Mouse (Mus musculus) kidney, postnatal 0 days (tissue): ENCODE data around the gene Pias4. TPM values are rescaled to one million over a fixed set of nuclear protein-coding genes. Genes with fewer than 3 reads are reported as not detected.

Source experiments
- ATAC-seq: fragments of 200-750 bp; cut with Nextera tagmentation; replicated peaks from 2 replicates; pipeline ENCODE4 v1.8.0; 2017; ENCODE audit warnings: low read depth, moderate number of reproducible peaks, moderate TSS enrichment, moderate library complexity; ENCODE audit not compliant: low FRiP score
- DNase-seq: peaks from one replicate; pipeline ENCODE4 v3.0.0-alpha.2; 2016; ENCODE audit warnings: low spot score
- H3K27ac ChIP-seq: fragments of 300-500 bp; sonication (generic); 2 replicates; pipeline ENCODE4 v1.5.1; 2014; ENCODE audit warnings: mild to moderate bottlenecking
- H3K27me3 ChIP-seq: fragments of 300-500 bp; sonication (generic); 2 replicates; pipeline ENCODE4 v1.6.1; 2014; ENCODE audit warnings: low read length, mixed read lengths; ENCODE audit not compliant: insufficient read depth
- H3K36me3 ChIP-seq: fragments of 300-500 bp; sonication (generic); 2 replicates; pipeline ENCODE4 v1.6.1; 2014; ENCODE audit warnings: low read length, mixed read lengths; ENCODE audit not compliant: insufficient read depth
- H3K4me1 ChIP-seq: fragments of 300-500 bp; sonication (generic); replicated peaks from 2 replicates; pipeline ENCODE4 v1.6.1; 2014; ENCODE audit warnings: antibody characterized with exemption, low read length, mixed read lengths; ENCODE audit not compliant: insufficient read depth
- H3K4me2 ChIP-seq: fragments of 300-500 bp; sonication (generic); 2 replicates; pipeline ENCODE4 v1.6.1; 2014; ENCODE audit warnings: mild to moderate bottlenecking, low read length, moderate library complexity, mixed read lengths
- H3K4me3 ChIP-seq: fragments of 300-500 bp; sonication (generic); replicated peaks from 2 replicates; pipeline ENCODE4 v1.5.1; 2014; ENCODE audit warnings: low read depth, low read length
- H3K9ac ChIP-seq: fragments of 300-500 bp; sonication (generic); 2 replicates; pipeline ENCODE4 v1.6.1; 2014; ENCODE audit warnings: low read depth, low read length
- H3K9me3 ChIP-seq: fragments of 300-500 bp; sonication (generic); replicated peaks from 2 replicates; pipeline ENCODE4 v1.6.1; 2016; ENCODE audit warnings: low read length, inconsistent platforms, mixed read lengths
- CTCF ChIP-seq: IDR thresholded peaks from 2 replicates; pipeline ENCODE4 v1.5.1; 2016; ENCODE audit warnings: antibody characterized with exemption, low read depth, mild to moderate bottlenecking, moderate library complexity
- WGBS: fragments of 180-500 bp; shearing (Covaris S2); extraction: QIAGEN DNeasy Blood & Tissue Kit; methylation state at CpG from one replicate; pipeline ENCODE4 v1.1.7; 2014; 5-methylcytosine and 5-hydroxymethylcytosine counted together
- polyA plus RNA-seq: library from polyadenylated mRNA; unstranded; fragments of >200 nt; fragmentation: Nextera tagmentation; extraction: Ambion mirVana; gene quantifications from 2 replicates; pipeline ENCODE4 v1.2.1, GENCODE M21; 2015

Gene Pias4
- polyA plus RNA-seq, 1 experiment from 2014 or later, result 28.4 TPM

DNA sequence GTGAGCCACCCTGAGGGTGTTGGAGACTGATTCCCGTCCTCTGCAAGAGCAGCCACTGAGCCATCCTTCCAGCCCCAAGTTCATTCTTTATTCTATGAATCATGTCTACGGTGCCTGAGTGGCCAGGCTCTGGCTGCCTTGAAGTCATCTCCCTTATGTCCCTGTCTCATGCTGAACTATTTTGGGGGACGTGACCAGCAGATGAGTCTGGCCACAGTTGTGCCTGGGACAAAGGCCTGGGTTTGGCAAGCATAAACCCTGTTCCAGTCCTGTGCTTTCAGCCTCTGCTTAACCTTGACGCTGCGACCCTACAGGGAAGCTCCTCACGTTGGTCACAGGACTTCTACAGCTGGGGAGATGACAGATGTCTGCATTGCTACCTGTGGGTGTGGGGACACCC, 29.6 kb upstream of the Pias4 start:
- ATAC-seq (no peak), DNase-seq (no peak)
- TF ChIP-seq CTCF, result no peak
- Histone ChIP-seq H3K4me3 (no peak overlapping the region), H3K36me3 (no peaks in the 10 kb centered on the region), H3K4me2 (no peak overlapping the region), H3K9me3 (no peaks in the 10 kb centered on the region), H3K27me3 (0 out of 2 replicates have a peak, but pooled peaks cover 21% of the 10 kb centered on the region), H3K4me1 (peaks cover 8% of the 10 kb centered on the region; the same call in 1 of the 2 replicates), H3K27ac (no peak overlapping the region), H3K9ac (no peak overlapping the region)
- WGBS, result 50% methylated on average over 6 of the region's 6 CpGs

- H3K4me1 ChIP-seq, result peaks cover 8% of the 10 kb centered on the region; the same call in 1 of the 2 replicates
- no peak for ATAC-seq
- H3K27ac ChIP-seq, result no peak overlapping the region
- no peak for TF ChIP-seq CTCF
- H3K9ac ChIP-seq, result no peak overlapping the region
- no peaks in the 10 kb centered on the region for H3K36me3 ChIP-seq
- H3K4me3 ChIP-seq, result no peak overlapping the region
- H3K9me3 ChIP-seq, result no peaks in the 10 kb centered on the region
- 59% methylated on average over 11 of the region's 11 CpGs for WGBS
- 0 out of 2 replicates have a peak, but pooled peaks cover 21% of the 10 kb centered on the region for H3K27me3 ChIP-seq
- no peak overlapping the region for H3K4me2 ChIP-seq
- no peak for DNase-seq
Observed at GRCm38 (mm10) chr10:81196470-81197065, 28.8 kb upstream of the Pias4 start.

DNA sequence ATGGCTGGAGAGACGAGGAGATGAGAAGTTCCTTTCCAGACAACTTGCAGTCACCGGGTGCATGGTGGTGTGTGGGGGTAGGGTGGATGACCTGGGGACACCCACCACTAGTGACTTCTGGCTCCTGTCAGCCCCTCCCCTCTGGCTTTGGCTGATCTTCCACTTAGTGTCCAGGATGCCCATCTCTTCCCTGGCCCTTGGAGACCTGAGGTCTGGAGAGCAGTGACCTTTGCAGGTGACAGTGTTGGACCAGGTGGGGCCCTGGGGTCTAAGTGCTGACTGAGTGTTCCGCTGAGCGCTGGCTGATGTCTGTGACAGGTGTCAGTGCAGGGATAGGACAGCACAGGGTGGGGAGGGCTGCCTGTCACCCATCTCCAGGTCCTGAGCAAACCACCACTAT, 27.6 kb upstream of the Pias4 start:
- no peak for DNase-seq
- H3K27ac ChIP-seq, result no peak overlapping the region
- H3K9ac ChIP-seq, result no peak overlapping the region
- 60% methylated on average over 4 of the region's 4 CpGs for WGBS
- no peak overlapping the region for H3K4me3 ChIP-seq
- H3K36me3 ChIP-seq, result 0 out of 2 replicates have a peak, but pooled peaks cover 2% of the 10 kb centered on the region
- no peak for TF ChIP-seq CTCF
- H3K9me3 ChIP-seq, result no peaks in the 10 kb centered on the region
- no peak for ATAC-seq
- 0 out of 2 replicates have a peak, but pooled peaks cover 21% of the 10 kb centered on the region for H3K27me3 ChIP-seq
- peaks cover 8% of the 10 kb centered on the region; the same call in 1 of the 2 replicates for H3K4me1 ChIP-seq
- H3K4me2 ChIP-seq, result no peak overlapping the region

DNA sequence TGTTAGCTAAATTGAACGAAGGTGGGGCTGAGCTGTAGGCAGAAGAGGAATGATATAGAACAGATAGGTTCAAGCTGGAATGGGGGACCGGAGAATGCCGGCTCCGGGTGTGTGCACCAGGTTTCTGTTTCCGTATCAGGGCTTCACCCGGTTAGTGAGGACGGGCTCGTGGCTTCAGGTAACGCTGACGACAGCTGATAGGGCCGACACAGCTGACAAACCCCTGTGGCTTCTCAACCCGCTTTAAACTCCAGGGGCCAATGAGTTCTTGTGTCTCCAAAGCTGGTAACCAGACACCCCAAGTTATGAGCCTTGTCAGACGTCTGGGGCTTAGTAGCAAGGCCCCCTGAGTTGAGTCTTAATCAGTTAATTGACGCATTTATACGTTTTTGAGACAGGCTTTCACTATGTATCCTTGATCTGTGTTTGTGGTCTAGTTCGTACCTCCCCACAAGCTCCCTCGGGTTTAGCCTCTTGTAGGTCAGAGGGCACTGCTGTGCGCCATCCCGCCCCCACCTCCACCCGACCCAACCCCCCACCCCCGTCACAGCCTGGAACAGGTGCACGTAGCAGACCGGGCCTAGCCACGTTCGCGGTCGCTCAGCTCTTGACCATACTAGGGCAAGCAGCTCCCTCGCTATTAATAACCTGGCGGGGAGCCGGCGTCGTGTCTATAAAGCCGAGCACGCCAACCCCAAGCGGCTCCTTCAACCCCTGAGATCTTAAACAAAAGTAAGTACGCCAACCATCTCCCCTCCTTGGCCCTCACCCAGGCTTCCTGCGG, 26.5 kb upstream of the Pias4 start:
- no peak for ATAC-seq
- DNase-seq, result no peak
- no peak for TF ChIP-seq CTCF
- WGBS, result 13% methylated on average over 37 of the region's 37 CpGs
- Histone ChIP-seq H3K27ac (no peak overlapping the region), H3K4me2 (peak overlapping the region; percentile 16; the same call in 1 of the 2 replicates), H3K9me3 (no peaks in the 10 kb centered on the region), H3K36me3 (0 out of 2 replicates have a peak, but pooled peaks cover 4% of the 10 kb centered on the region), H3K4me1 (peaks cover 8% of the 10 kb centered on the region; the same call in 1 of the 2 replicates), H3K9ac (no peak overlapping the region), H3K4me3 (no peak overlapping the region), H3K27me3 (0 out of 2 replicates have a peak, but pooled peaks cover 21% of the 10 kb centered on the region)

DNA sequence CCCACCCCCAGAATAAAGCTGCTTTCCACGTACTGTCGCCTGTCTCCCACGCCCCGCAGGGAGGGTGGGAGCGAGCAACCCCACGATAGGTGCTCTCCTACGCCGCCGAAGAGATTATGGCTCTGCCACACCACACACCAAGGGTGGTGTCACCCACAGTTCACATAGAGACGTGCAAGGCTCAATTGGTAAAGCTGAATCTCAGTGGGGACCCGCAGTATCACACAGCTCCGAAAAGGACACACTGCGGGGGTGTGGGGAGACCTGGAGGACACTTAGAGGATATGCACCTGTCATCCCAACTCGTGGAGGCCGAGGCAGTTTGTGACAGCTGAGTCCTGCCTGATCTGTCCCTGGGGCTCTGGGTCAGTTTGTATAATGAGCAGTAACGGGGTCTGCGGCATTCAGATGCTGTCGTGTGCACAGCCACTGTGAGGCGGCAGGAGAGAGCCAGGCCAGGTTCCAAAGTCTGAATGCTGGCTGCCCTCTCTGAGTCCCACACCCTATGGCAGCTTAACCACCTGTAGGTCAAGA, 25.3 kb upstream of the Pias4 start:
- peaks cover 8% of the 10 kb centered on the region; the same call in 1 of the 2 replicates for H3K4me1 ChIP-seq
- no peaks in the 10 kb centered on the region for H3K9me3 ChIP-seq
- H3K9ac ChIP-seq, result peak overlapping the region; percentile 71
- H3K4me3 ChIP-seq, result peak overlapping the region; percentile 55
- ATAC-seq, result 0 out of 2 replicates have a peak, but pooled peaks have one; percentile 16
- 2% methylated on average over 19 of the region's 19 CpGs for WGBS
- peak; percentile 34 for DNase-seq
- H3K36me3 ChIP-seq, result 0 out of 2 replicates have a peak, but pooled peaks cover 4% of the 10 kb centered on the region
- H3K27ac ChIP-seq, result peak overlapping the region; percentile 87
- 0 out of 2 replicates have a peak, but pooled peaks cover 21% of the 10 kb centered on the region for H3K27me3 ChIP-seq
- peak overlapping the region; percentile 88 for H3K4me2 ChIP-seq
- TF ChIP-seq CTCF, result no peak; the same call in 1 of the 2 replicates
